Comparison of ENCODE assay signal across 25 mouse cellular contexts in the genomic region with DNA sequence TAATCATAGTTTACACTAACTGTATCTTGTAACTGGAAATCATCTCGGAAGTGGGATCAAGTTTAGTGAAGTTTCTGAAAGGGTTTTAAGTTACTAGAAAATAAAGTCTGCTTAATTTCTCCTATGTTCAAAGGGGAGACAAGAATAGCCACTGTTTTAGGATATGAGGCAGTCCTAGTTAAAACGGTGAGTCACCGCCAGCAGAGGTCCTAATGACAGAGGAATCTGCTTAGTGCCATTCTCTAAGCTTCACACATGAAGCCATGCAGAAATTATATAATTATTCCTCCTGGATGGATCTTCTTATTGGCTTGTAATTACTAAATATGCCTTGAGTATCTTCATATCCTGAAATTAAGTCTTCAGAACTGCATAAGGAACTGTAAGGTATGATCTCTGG.
DNase-seq lines count a peak whose midpoint lies in the region; ATAC-seq and TF ChIP-seq lines count a peak whose summit lies in the region.
"Had no signal": no experiment of that assay in that cellular context is flagged by ENCODE, and none has a peak within 500 bp of the region (broad histone marks: within the 10 kb centered on the region; RNA-seq: fewer than 3 reads in every experiment).

No protein-coding gene starts in this region.

- peaks cover 52% of the 10 kb centered on the region for H3K4me1 ChIP-seq in heart, embryonic 13.5 days
- H3K4me1 ChIP-seq in heart, embryonic 11.5 days (ENCODE audit: control insufficient read depth, insufficient read depth, low read length) = peaks cover 26% of the 10 kb centered on the region
- H3K4me1 ChIP-seq: limb, embryonic 10.5 days; liver, embryonic 15.5 days had no signal

- H3K9ac ChIP-seq in heart, embryonic 13.5 days = no peak overlapping the region
- H3K9ac ChIP-seq in heart, embryonic 11.5 days (ENCODE audit: low read depth, low read length) = no peak overlapping the region
- H3K9ac ChIP-seq: embryonic facial prominence, embryonic 12.5 days; hindbrain, embryonic 13.5 days; liver, embryonic 15.5 days; lung, embryonic 15.5 days; neural tube, embryonic 15.5 days had no signal

- H3K36me3 ChIP-seq in heart, embryonic 13.5 days = no peaks in the 10 kb centered on the region
- no peaks in the 10 kb centered on the region for H3K36me3 ChIP-seq in heart, embryonic 11.5 days (ENCODE audit: control insufficient read depth, insufficient read depth, low read length)
- H3K36me3 ChIP-seq: embryonic facial prominence, embryonic 12.5 days; hindbrain, embryonic 13.5 days; limb, embryonic 10.5 days; liver, embryonic 15.5 days; lung, embryonic 15.5 days; neural tube, embryonic 15.5 days had no signal

- no peaks in the 10 kb centered on the region for H3K9me3 ChIP-seq in heart, embryonic 13.5 days
- no peaks in the 10 kb centered on the region for H3K9me3 ChIP-seq in heart, embryonic 11.5 days (replicated peaks; ENCODE audit: control insufficient read depth, low read length)
- H3K9me3 ChIP-seq: embryonic facial prominence, embryonic 12.5 days; hindbrain, embryonic 13.5 days; limb, embryonic 10.5 days; liver, embryonic 15.5 days; lung, embryonic 15.5 days; neural tube, embryonic 15.5 days had no signal

- no peak overlapping the region for H3K4me2 ChIP-seq in heart, embryonic 13.5 days
- no peak overlapping the region for H3K4me2 ChIP-seq in heart, embryonic 11.5 days
- H3K4me2 ChIP-seq: embryonic facial prominence, embryonic 12.5 days; hindbrain, embryonic 13.5 days; liver, embryonic 15.5 days; lung, embryonic 15.5 days; neural tube, embryonic 15.5 days had no signal

- peak overlapping the region; percentile 48 for H3K27ac ChIP-seq in heart, embryonic 13.5 days (replicated peaks)
- no peak overlapping the region for H3K27ac ChIP-seq in heart, embryonic 11.5 days (ENCODE audit: low read depth, low read length)
- H3K27ac ChIP-seq in layer of hippocampus, adult 2 months = no peak overlapping the region
- H3K27ac ChIP-seq: embryonic facial prominence, embryonic 12.5 days; gastrocnemius, adult 2 months; hindbrain, embryonic 13.5 days; kidney, postnatal 0 days; limb, embryonic 10.5 days; liver, embryonic 15.5 days; lung, embryonic 15.5 days; neural tube, embryonic 15.5 days; stomach, postnatal 0 days had no signal

- 45% methylated on average over 3 of the region's 3 CpGs for WGBS in heart, embryonic 13.5 days
- WGBS in heart, embryonic 11.5 days (ENCODE audit: insufficient replicate concordance) = 56% methylated on average over 3 of the region's 3 CpGs

- DNase-seq in cerebellum, adult 9-10 months = peak; percentile 44
- no peak for DNase-seq in cerebellum, postnatal 14 days
- no peak for DNase-seq in layer of hippocampus, adult 2 months (ENCODE audit: low spot score in 2 of 2)
- no peak for DNase-seq in layer of hippocampus, adult 8-10 months (ENCODE audit: low spot score in 2 of 2)
- no peak for DNase-seq in left cerebral cortex, adult 8-10 months (ENCODE audit: low spot score in 2 of 2)
- DNase-seq: adrenal gland, postnatal 36 days; cerebellum, adult 11-12 months; gastrocnemius, adult 2 months; kidney, adult 2 months; liver; lung, postnatal 36 days; right cerebral cortex, postnatal 14 days; thymus, adult 2 months had no signal

- no peak for ATAC-seq in heart, embryonic 13.5 days (ENCODE audit: extremely low read depth, insufficient number of reproducible peaks, low FRiP score, low TSS enrichment)
- ATAC-seq in heart, embryonic 11.5 days (replicated peaks; ENCODE audit: insufficient number of reproducible peaks, low FRiP score, low TSS enrichment) = no peak
- no peak for ATAC-seq in megakaryocyte, adult 5-6 weeks (ENCODE audit: poor library complexity, severe bottlenecking)
- ATAC-seq: midbrain, embryonic 16.5 days had no signal

- H3K4me3 ChIP-seq in heart, embryonic 13.5 days = no peak overlapping the region
- no peak overlapping the region for H3K4me3 ChIP-seq in heart, embryonic 11.5 days (ENCODE audit: low read depth, low read length)
- no peak overlapping the region for H3K4me3 ChIP-seq in layer of hippocampus, adult 2 months
- H3K4me3 ChIP-seq: embryonic facial prominence, embryonic 12.5 days; gastrocnemius, adult 2 months; hindbrain, embryonic 13.5 days; limb, embryonic 10.5 days; liver, embryonic 15.5 days; lung, embryonic 15.5 days; neural tube, embryonic 15.5 days had no signal

- no peaks in the 10 kb centered on the region for H3K27me3 ChIP-seq in heart, embryonic 13.5 days (replicated peaks)
- no peaks in the 10 kb centered on the region for H3K27me3 ChIP-seq in heart, embryonic 11.5 days (ENCODE audit: control insufficient read depth, insufficient read depth, low read length)
- H3K27me3 ChIP-seq: embryonic facial prominence, embryonic 12.5 days; hindbrain, embryonic 13.5 days; liver, embryonic 15.5 days; lung, embryonic 15.5 days; neural tube, embryonic 15.5 days had no signal

- 0 out of 2 replicates have a peak, but pooled peaks have one; percentile 7 for TF ChIP-seq CTCF in layer of hippocampus, adult 2 months (conservative IDR thresholded peaks at IDR 0.05)
